In genomic region chr2:93289161-93289560, GRCm38 (mm10) we compare ENCODE assay signal across 15 mouse cellular contexts. TPM values are rescaled to one million over a fixed set of nuclear protein-coding genes. Genes with fewer than 3 reads are reported as not detected.
DNase-seq lines count a peak whose midpoint lies in the region; ATAC-seq lines count a peak whose summit lies in the region.
"Had no signal": no experiment of that assay in that cellular context is flagged by ENCODE, and none has a peak within 500 bp of the region (broad histone marks: within the 10 kb centered on the region; RNA-seq: fewer than 3 reads in every experiment).

No protein-coding gene starts in this region.

- H3K9me3 ChIP-seq in heart, embryonic 10.5 days = no peaks in the 10 kb centered on the region
- peaks cover 10% of the 10 kb centered on the region; the same call in 1 of the 2 replicates for H3K9me3 ChIP-seq in midbrain, embryonic 12.5 days
- H3K9me3 ChIP-seq in midbrain, embryonic 11.5 days (ENCODE audit: control insufficient read depth, low read length) = no peaks in the 10 kb centered on the region
- no peaks in the 10 kb centered on the region for H3K9me3 ChIP-seq in neural tube, embryonic 14.5 days (ENCODE audit: control insufficient read depth, low read length)
- H3K9me3 ChIP-seq: liver, embryonic 15.5 days; stomach, embryonic 15.5 days had no signal

- 61% methylated on average over 10 of the region's 10 CpGs for WGBS in heart, embryonic 10.5 days
- WGBS in midbrain, embryonic 12.5 days = 78% methylated on average over 10 of the region's 10 CpGs
- WGBS in midbrain, embryonic 11.5 days = 80% methylated on average over 10 of the region's 10 CpGs
- WGBS in neural tube, embryonic 14.5 days = 51% methylated on average over 10 of the region's 10 CpGs

- no peaks in the 10 kb centered on the region for H3K27me3 ChIP-seq in heart, embryonic 10.5 days (ENCODE audit: insufficient read depth, poor library complexity, severe bottlenecking)
- no peaks in the 10 kb centered on the region for H3K27me3 ChIP-seq in midbrain, embryonic 12.5 days
- no peaks in the 10 kb centered on the region for H3K27me3 ChIP-seq in midbrain, embryonic 11.5 days (ENCODE audit: control insufficient read depth, insufficient read depth, low read length)
- H3K27me3 ChIP-seq in neural tube, embryonic 14.5 days (ENCODE audit: control insufficient read depth, insufficient read depth, low read length) = no peaks in the 10 kb centered on the region
- H3K27me3 ChIP-seq: liver, embryonic 15.5 days; Patski; stomach, embryonic 15.5 days had no signal

- H3K4me1 ChIP-seq in heart, embryonic 10.5 days = peaks cover 81% of the 10 kb centered on the region
- H3K4me1 ChIP-seq in midbrain, embryonic 12.5 days = peaks cover 81% of the 10 kb centered on the region
- H3K4me1 ChIP-seq in midbrain, embryonic 11.5 days (ENCODE audit: control insufficient read depth, insufficient read depth, low read length) = peaks cover 79% of the 10 kb centered on the region
- peaks cover 52% of the 10 kb centered on the region for H3K4me1 ChIP-seq in neural tube, embryonic 14.5 days (ENCODE audit: control insufficient read depth, insufficient read depth, low read length)
- H3K4me1 ChIP-seq: liver, embryonic 15.5 days had no signal

- no peak overlapping the region for H3K9ac ChIP-seq in midbrain, embryonic 12.5 days (replicated peaks)
- no peak overlapping the region for H3K9ac ChIP-seq in midbrain, embryonic 11.5 days (ENCODE audit: low read length)
- no peak overlapping the region for H3K9ac ChIP-seq in neural tube, embryonic 14.5 days (replicated peaks; ENCODE audit: low read depth, low read length)
- H3K9ac ChIP-seq: liver, embryonic 15.5 days; stomach, embryonic 15.5 days had no signal

- peaks cover 20% of the 10 kb centered on the region for H3K36me3 ChIP-seq in heart, embryonic 10.5 days
- peaks cover 8% of the 10 kb centered on the region for H3K36me3 ChIP-seq in midbrain, embryonic 12.5 days
- peaks cover 2% of the 10 kb centered on the region; the same call in 1 of the 2 replicates for H3K36me3 ChIP-seq in midbrain, embryonic 11.5 days (ENCODE audit: control insufficient read depth, insufficient read depth, low read length)
- no peaks in the 10 kb centered on the region for H3K36me3 ChIP-seq in neural tube, embryonic 14.5 days (ENCODE audit: control insufficient read depth, insufficient read depth, low read length)
- H3K36me3 ChIP-seq: liver, embryonic 15.5 days; stomach, embryonic 15.5 days had no signal

- ATAC-seq in midbrain, embryonic 12.5 days (ENCODE audit: low FRiP score, low read depth) = no peak
- no peak for ATAC-seq in midbrain, embryonic 11.5 days (ENCODE audit: low FRiP score)
- no peak for ATAC-seq in neural tube, embryonic 14.5 days (ENCODE audit: low read depth)
- ATAC-seq: CD4-positive, CD25-positive, alpha-beta regulatory T cell, adult 4 months; Patski had no signal

- H3K4me2 ChIP-seq in midbrain, embryonic 12.5 days (replicated peaks) = no peak overlapping the region
- H3K4me2 ChIP-seq in midbrain, embryonic 11.5 days = no peak overlapping the region
- H3K4me2 ChIP-seq in neural tube, embryonic 14.5 days (ENCODE audit: low read depth, low read length) = no peak overlapping the region
- H3K4me2 ChIP-seq: liver, embryonic 15.5 days; stomach, embryonic 15.5 days had no signal

- H3K4me3 ChIP-seq in heart, embryonic 10.5 days = no peak overlapping the region
- no peak overlapping the region for H3K4me3 ChIP-seq in midbrain, embryonic 12.5 days
- H3K4me3 ChIP-seq in midbrain, embryonic 11.5 days (ENCODE audit: low read depth, low read length) = no peak overlapping the region
- no peak overlapping the region for H3K4me3 ChIP-seq in neural tube, embryonic 14.5 days (ENCODE audit: low read depth, low read length)
- H3K4me3 ChIP-seq: erythroblast, embryonic 14.5 days; liver, embryonic 15.5 days; stomach, embryonic 15.5 days had no signal

- DNase-seq in heart, embryonic 10.5 days (ENCODE audit: low spot score) = no peak
- DNase-seq in heart, adult 18-20 months = no peak
- DNase-seq in midbrain, embryonic 11.5 days (ENCODE audit: low spot score, missing footprints) = no peak
- peak; percentile 74 for DNase-seq in kidney, postnatal 10 days
- DNase-seq in layer of hippocampus, adult 9-11 months = no peak
- no peak for DNase-seq in yolk sac, embryonic 10.5 days (ENCODE audit: low spot score)
- DNase-seq: cerebellum, postnatal 14 days; right cerebral cortex, postnatal 14 days had no signal

- peak overlapping the region; percentile 73 for H3K27ac ChIP-seq in heart, embryonic 10.5 days
- H3K27ac ChIP-seq in midbrain, embryonic 12.5 days (replicated peaks) = peak overlapping the region; percentile 46; the same call in 1 of the 2 replicates
- no peak overlapping the region for H3K27ac ChIP-seq in midbrain, embryonic 11.5 days (ENCODE audit: low read depth, low read length)
- H3K27ac ChIP-seq in neural tube, embryonic 14.5 days (ENCODE audit: low read depth, low read length) = peak overlapping the region; percentile 57
- H3K27ac ChIP-seq: liver, embryonic 15.5 days; stomach, embryonic 15.5 days had no signal

RNA-seq across cellular contexts. Expression of gene Tspan18, which starts 45.1 kb away (rescaled TPM):
- polyA plus RNA-seq in heart, embryonic 10.5 days (2016; fragmentation: Nextera tagmentation; extraction: Ambion mirVana) = 64.2 and 67.0 TPM in 2 replicates
- total RNA-seq in heart, adult 18-20 months (2021) = 10 to 100 TPM; 11.7 to 13.3 TPM
- polyA plus RNA-seq in midbrain, embryonic 12.5 days (2016; fragmentation: Nextera tagmentation; extraction: Ambion mirVana) = 24.6 and 34.1 TPM in 2 replicates
- 47.9 and 48.7 TPM in 2 replicates for polyA plus RNA-seq in midbrain, embryonic 11.5 days (2014; fragmentation: Nextera tagmentation; extraction: Ambion mirVana)
- polyA plus RNA-seq in neural tube, embryonic 14.5 days (2014; fragmentation: Nextera tagmentation; extraction: Ambion mirVana) = 30.2 and 34.7 TPM in 2 replicates
